Mouse (Mus musculus): Measurements from ENCODE around the gene Gm7030. TPM values are rescaled to one million over a fixed set of nuclear protein-coding genes. Genes with fewer than 3 reads are reported as not detected.
A peak's percentile ranks its signal among the peaks of the same experiment; 100 is the strongest.
"Not testable (repeated sequence)": the region's sequence is repeated elsewhere in the genome, so short reads cannot be mapped to it uniquely, and the experiment has no call there.

Gm7030 gene
- polyA plus RNA-seq, 1 experiment from 2014 or later = not detected

GRCm38 (mm10) chr17:36121352-36122020 lies 7.7 kb downstream of the Gm7030 start, which contains the start of gene Gm19684:
Gene Gm19684 (plus strand): TSS chr17:36121678.
- not testable (repeated sequence) for H3K9ac ChIP-seq (replicated peaks; ENCODE audit: low read depth); H3K27me3 ChIP-seq (replicated peaks; ENCODE audit: insufficient read depth, low read length); H3K27ac ChIP-seq (ENCODE audit: low read length); H3K4me1 ChIP-seq (ENCODE audit: insufficient read depth, low read depth, low read length); H3K9me3 ChIP-seq (ENCODE audit: low read length); H3K36me3 ChIP-seq (ENCODE audit: insufficient read depth, low read length)
- Histone ChIP-seq H3K4me3 (ENCODE audit: low read depth, low read length) (peak within 1 kb of the TSS; percentile 21), H3K4me2 (replicated peaks; ENCODE audit: low read depth, low read length) (peak within 1 kb of the TSS; percentile 41)
- ATAC-seq (peak; percentile 94), DNase-seq (ENCODE audit: low spot score) (peak; percentile 95)
- TF ChIP-seq EP300 (IDR thresholded peaks at IDR 0.05) = 0 out of 2 replicates have a peak, but pooled peaks have one; percentile 31
- 5% methylated on average over 8 of the region's 8 CpGs for WGBS

DNA sequence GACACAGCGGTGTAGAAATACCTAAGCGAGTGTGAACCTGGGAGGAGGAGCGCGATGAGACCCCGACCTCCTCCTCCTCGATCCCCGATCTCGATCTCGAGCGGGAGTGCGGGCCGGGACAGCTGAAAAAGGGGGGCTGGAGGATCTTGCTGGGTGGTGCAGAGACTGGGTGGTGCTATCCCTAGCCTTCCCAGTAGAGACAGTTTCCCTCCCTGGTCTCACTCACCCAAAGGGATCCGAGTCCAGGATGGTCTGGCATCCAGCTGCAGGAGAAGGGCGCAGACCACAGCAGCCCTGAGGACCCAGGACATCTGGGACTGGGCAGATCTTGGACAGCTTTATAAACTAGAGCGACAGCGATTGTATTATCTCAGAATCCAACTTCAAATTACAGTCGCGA lies 8.4 kb downstream of the Gm7030 start:
- peak overlapping the region; percentile 21; the same call in 1 of the 2 replicates for H3K4me3 ChIP-seq (ENCODE audit: low read depth, low read length)
- H3K9me3 ChIP-seq (ENCODE audit: low read length); H3K27ac ChIP-seq (ENCODE audit: low read length); H3K9ac ChIP-seq (replicated peaks; ENCODE audit: low read depth); H3K4me1 ChIP-seq (ENCODE audit: insufficient read depth, low read depth, low read length); H3K36me3 ChIP-seq (ENCODE audit: insufficient read depth, low read length); DNase-seq (ENCODE audit: low spot score); H3K27me3 ChIP-seq (replicated peaks; ENCODE audit: insufficient read depth, low read length): not testable (repeated sequence)
- peak overlapping the region; percentile 41 for H3K4me2 ChIP-seq (replicated peaks; ENCODE audit: low read depth, low read length)
- 20% methylated on average over 17 of the region's 18 CpGs for WGBS
- ATAC-seq = peak; percentile 42

DNA sequence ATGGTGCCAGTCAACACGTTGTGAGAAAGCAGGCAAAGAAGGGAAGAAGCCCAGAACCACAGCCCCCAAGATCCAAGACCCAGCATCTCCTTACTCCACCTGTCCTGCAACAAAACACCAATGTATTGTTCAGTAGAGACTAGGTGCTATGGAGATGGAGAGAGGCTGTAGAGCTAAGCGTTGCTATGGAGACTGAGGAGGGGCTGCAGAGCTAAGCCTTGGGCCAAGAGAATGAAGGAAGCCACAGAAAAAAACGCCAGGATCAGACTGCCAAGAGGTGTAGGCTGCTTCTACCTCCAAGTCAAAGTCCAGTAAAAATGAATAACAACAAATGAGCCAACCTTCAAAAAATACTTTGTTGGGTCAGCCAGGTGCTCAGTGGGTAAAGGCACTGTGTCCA lies 12.7 kb downstream of the Gm7030 start:
- H3K9me3 ChIP-seq (ENCODE audit: low read length); H3K9ac ChIP-seq (replicated peaks; ENCODE audit: low read depth); H3K36me3 ChIP-seq (ENCODE audit: insufficient read depth, low read length); H3K27ac ChIP-seq (ENCODE audit: low read length); H3K27me3 ChIP-seq (replicated peaks; ENCODE audit: insufficient read depth, low read length); DNase-seq (ENCODE audit: low spot score); H3K4me3 ChIP-seq (ENCODE audit: low read depth, low read length); ATAC-seq; H3K4me1 ChIP-seq (ENCODE audit: insufficient read depth, low read depth, low read length); H3K4me2 ChIP-seq (replicated peaks; ENCODE audit: low read depth, low read length): not testable (repeated sequence)
- WGBS = 12% methylated on average over 3 of the region's 3 CpGs

DNA sequence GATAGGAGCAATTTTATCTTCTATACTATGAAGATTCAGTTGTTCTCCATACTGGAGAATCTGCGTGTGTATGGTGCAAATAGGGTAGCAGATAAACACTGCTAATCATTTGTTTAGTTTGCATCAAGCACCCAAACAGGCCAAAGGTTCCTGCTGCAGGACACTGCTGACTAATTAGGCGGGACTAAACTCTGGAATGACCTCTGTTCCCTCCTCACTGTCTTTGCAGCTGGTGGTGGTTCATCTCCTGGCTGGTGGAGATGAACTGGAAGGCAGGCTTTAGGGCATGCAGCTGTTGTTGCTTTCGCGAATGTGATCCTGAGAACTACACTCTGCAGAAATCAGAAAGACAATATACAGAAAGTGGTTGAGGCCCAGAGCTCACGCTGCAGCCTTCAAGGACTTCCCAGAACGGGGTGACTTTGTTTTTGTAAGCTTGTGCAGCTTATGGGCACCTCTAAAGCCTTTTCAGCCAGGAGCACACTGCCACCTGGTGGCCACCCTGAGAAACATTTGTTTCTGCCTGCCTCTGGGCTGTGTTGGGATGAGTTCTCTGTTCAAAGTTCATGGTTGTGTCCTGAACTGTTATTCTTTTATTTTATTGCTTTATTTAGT lies 15.1 kb downstream of the Gm7030 start:
- H3K9ac ChIP-seq (replicated peaks; ENCODE audit: low read depth); H3K9me3 ChIP-seq (ENCODE audit: low read length); H3K27me3 ChIP-seq (replicated peaks; ENCODE audit: insufficient read depth, low read length); H3K4me1 ChIP-seq (ENCODE audit: insufficient read depth, low read depth, low read length); H3K36me3 ChIP-seq (ENCODE audit: insufficient read depth, low read length); H3K27ac ChIP-seq (ENCODE audit: low read length); H3K4me2 ChIP-seq (replicated peaks; ENCODE audit: low read depth, low read length); H3K4me3 ChIP-seq (ENCODE audit: low read depth, low read length): not testable (repeated sequence)
- DNase-seq (ENCODE audit: low spot score) (peak; percentile 68), ATAC-seq (peak; percentile 59)
- 14% methylated on average over 6 of the region's 6 CpGs for WGBS
- peak; percentile 70 for TF ChIP-seq CTCF (IDR thresholded peaks at IDR 0.05)

DNA sequence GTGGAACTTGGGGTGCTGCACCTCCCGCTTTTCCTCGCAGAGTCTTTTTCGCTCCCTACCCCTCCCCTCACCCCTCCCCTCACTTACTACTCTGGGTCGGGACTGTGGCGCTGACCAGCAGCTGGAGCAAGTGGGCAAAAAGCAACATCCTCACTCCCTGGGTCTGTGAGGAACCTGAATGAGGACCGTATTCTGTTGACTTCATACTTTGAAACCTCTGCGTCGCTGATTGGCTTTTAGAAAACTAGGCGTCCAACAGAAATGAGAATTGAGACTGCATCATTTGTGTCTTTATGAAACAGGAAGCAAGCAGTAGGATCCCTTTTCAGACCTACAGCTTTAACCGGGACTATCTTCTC lies 17.7 kb downstream of the Gm7030 start:
- H3K27ac ChIP-seq (ENCODE audit: low read length); H3K27me3 ChIP-seq (replicated peaks; ENCODE audit: insufficient read depth, low read length); H3K4me1 ChIP-seq (ENCODE audit: insufficient read depth, low read depth, low read length); H3K9me3 ChIP-seq (ENCODE audit: low read length); H3K36me3 ChIP-seq (ENCODE audit: insufficient read depth, low read length); H3K9ac ChIP-seq (replicated peaks; ENCODE audit: low read depth): not testable (repeated sequence)
- Histone ChIP-seq H3K4me3 (ENCODE audit: low read depth, low read length) (peak overlapping the region; percentile 27; the same call in 1 of the 2 replicates), H3K4me2 (replicated peaks; ENCODE audit: low read depth, low read length) (peak overlapping the region; percentile 64)
- ATAC-seq = peak; percentile 46; the same call in 1 of the 2 replicates
- 2% methylated on average over 9 of the region's 10 CpGs for WGBS
- DNase-seq (ENCODE audit: low spot score) = peak; percentile 59

GRCm38 (mm10) chr17:36110641-36111509 lies 18.4 kb downstream of the Gm7030 start:
- not testable (repeated sequence) for H3K9ac ChIP-seq (replicated peaks; ENCODE audit: low read depth); H3K36me3 ChIP-seq (ENCODE audit: insufficient read depth, low read length); H3K27ac ChIP-seq (ENCODE audit: low read length); H3K9me3 ChIP-seq (ENCODE audit: low read length); H3K4me1 ChIP-seq (ENCODE audit: insufficient read depth, low read depth, low read length); H3K27me3 ChIP-seq (replicated peaks; ENCODE audit: insufficient read depth, low read length); DNase-seq (ENCODE audit: low spot score)
- Histone ChIP-seq H3K4me2 (replicated peaks; ENCODE audit: low read depth, low read length) (peak overlapping the region; percentile 64), H3K4me3 (ENCODE audit: low read depth, low read length) (peak overlapping the region; percentile 27; the same call in 1 of the 2 replicates)
- peak; percentile 84 for ATAC-seq
- under 1% methylated on average over 56 of the region's 57 CpGs for WGBS
- peak; percentile 43 for TF ChIP-seq CTCF (IDR thresholded peaks at IDR 0.05)

DNA sequence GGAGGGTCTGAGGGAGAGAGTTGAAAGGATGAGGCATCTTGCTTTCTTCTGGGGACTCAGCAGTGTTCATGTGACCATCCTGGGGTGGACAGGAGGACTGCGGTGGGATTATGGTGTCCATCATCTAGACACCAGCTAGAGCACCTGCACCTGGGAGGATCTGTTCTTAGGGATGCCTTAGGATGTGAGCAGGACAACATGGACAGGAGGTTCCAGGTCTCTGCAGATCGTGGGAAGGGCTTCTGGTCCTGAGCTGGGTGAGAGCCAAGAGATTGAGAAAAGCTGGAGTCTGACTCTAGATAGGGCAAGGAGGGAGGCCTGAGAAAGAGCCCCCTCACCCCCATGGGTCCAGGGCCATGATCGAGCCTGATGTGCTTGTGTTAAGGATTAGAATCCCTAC lies 19.1 kb downstream of the Gm7030 start:
- not testable (repeated sequence) for H3K9me3 ChIP-seq (ENCODE audit: low read length); H3K4me3 ChIP-seq (ENCODE audit: low read depth, low read length); H3K27me3 ChIP-seq (replicated peaks; ENCODE audit: insufficient read depth, low read length); H3K4me2 ChIP-seq (replicated peaks; ENCODE audit: low read depth, low read length); DNase-seq (ENCODE audit: low spot score); H3K9ac ChIP-seq (replicated peaks; ENCODE audit: low read depth); H3K4me1 ChIP-seq (ENCODE audit: insufficient read depth, low read depth, low read length); H3K36me3 ChIP-seq (ENCODE audit: insufficient read depth, low read length); H3K27ac ChIP-seq (ENCODE audit: low read length); ATAC-seq
- WGBS = 49% methylated on average over 3 of the region's 3 CpGs

GRCm38 (mm10) chr17:36102091-36102490 lies 27.1 kb downstream of the Gm7030 start:
- DNase-seq (ENCODE audit: low spot score); H3K9me3 ChIP-seq (ENCODE audit: low read length); H3K27ac ChIP-seq (ENCODE audit: low read length); ATAC-seq; H3K36me3 ChIP-seq (ENCODE audit: insufficient read depth, low read length); H3K4me2 ChIP-seq (replicated peaks; ENCODE audit: low read depth, low read length); H3K4me3 ChIP-seq (ENCODE audit: low read depth, low read length); H3K4me1 ChIP-seq (ENCODE audit: insufficient read depth, low read depth, low read length); H3K27me3 ChIP-seq (replicated peaks; ENCODE audit: insufficient read depth, low read length); H3K9ac ChIP-seq (replicated peaks; ENCODE audit: low read depth): not testable (repeated sequence)
- 80% methylated on average over 11 of the region's 12 CpGs for WGBS

GRCm38 (mm10) chr17:36099603-36100002 lies 29.6 kb downstream of the Gm7030 start:
- not testable (repeated sequence) for H3K9me3 ChIP-seq (ENCODE audit: low read length); ATAC-seq; H3K36me3 ChIP-seq (ENCODE audit: insufficient read depth, low read length); H3K4me3 ChIP-seq (ENCODE audit: low read depth, low read length); H3K27ac ChIP-seq (ENCODE audit: low read length); H3K4me1 ChIP-seq (ENCODE audit: insufficient read depth, low read depth, low read length); H3K27me3 ChIP-seq (replicated peaks; ENCODE audit: insufficient read depth, low read length); DNase-seq (ENCODE audit: low spot score); H3K4me2 ChIP-seq (replicated peaks; ENCODE audit: low read depth, low read length); H3K9ac ChIP-seq (replicated peaks; ENCODE audit: low read depth)
- WGBS = 66% methylated on average over 2 of the region's 2 CpGs

Measured in lung, postnatal 0 days (tissue).